Mouse (Mus musculus) ES-Bruce4 (cell line): ENCODE results near the gene Prss32. TPM values are rescaled to one million over a fixed set of nuclear protein-coding genes. Genes with fewer than 3 reads are reported as not detected.
"Not testable (repeated sequence)": the region's sequence is repeated elsewhere in the genome, so short reads cannot be mapped to it uniquely, and the experiment has no call there.

ENCODE experiments used
- H3K27ac ChIP-seq: 2 replicates; pipeline ENCODE4 v1.5.1; 2012; ENCODE audit warnings: low read length, inconsistent platforms; ENCODE audit not compliant: insufficient read depth
- H3K27me3 ChIP-seq: 2 replicates; pipeline ENCODE4 v1.6.1; 2012; ENCODE audit warnings: mild to moderate bottlenecking, low read length, inconsistent platforms; ENCODE audit not compliant: control insufficient read depth, poor library complexity, insufficient read depth, severe bottlenecking
- H3K36me3 ChIP-seq: 2 replicates; pipeline ENCODE4 v1.6.1; 2012; ENCODE audit warnings: inconsistent platforms, mild to moderate bottlenecking, low read length, moderate library complexity; ENCODE audit not compliant: control insufficient read depth, poor library complexity, insufficient read depth, severe bottlenecking
- H3K4me1 ChIP-seq: one replicate; pipeline ENCODE4 v1.8.1; 2011; ENCODE audit warnings: low read length; ENCODE audit not compliant: control insufficient read depth, insufficient read depth
- H3K4me3 ChIP-seq: 2 replicates; pipeline ENCODE4 v1.5.1; 2011; ENCODE audit warnings: low read depth, mild to moderate bottlenecking, low read length
- H3K9ac ChIP-seq: 2 replicates; pipeline ENCODE4 v1.6.1; 2012; ENCODE audit warnings: low read depth, mild to moderate bottlenecking, inconsistent platforms; ENCODE audit not compliant: poor library complexity, severe bottlenecking
- H3K9me3 ChIP-seq: replicated peaks from 2 replicates; pipeline ENCODE4 v1.6.1; 2012; ENCODE audit warnings: mild to moderate bottlenecking, low read length, inconsistent platforms; ENCODE audit not compliant: control insufficient read depth, poor library complexity, insufficient read depth, severe bottlenecking
- CTCF ChIP-seq: IDR thresholded peaks from one replicate; pipeline ENCODE4 v1.8.1; 2011; ENCODE audit warnings: low read depth, low read length
- EP300 ChIP-seq: IDR thresholded peaks from 2 replicates; pipeline ENCODE4 v1.6.1; 2011; ENCODE audit warnings: low read depth, low read length; ENCODE audit not compliant: insufficient read depth
- POLR2A ChIP-seq: IDR thresholded peaks from one replicate; pipeline ENCODE4 v1.8.1; 2011; ENCODE audit warnings: low read length; ENCODE audit not compliant: insufficient read depth
- polyA plus RNA-seq: library from polyadenylated mRNA; stranded (reverse); fragments of >200 nt; gene quantifications from 2 replicates; pipeline ENCODE4 v1.2.4, GENCODE M21; 2011; ENCODE audit warnings: low read depth; ENCODE audit not compliant: missing spikeins, insufficient read depth, insufficient read length

Gene Prss32
- polyA plus RNA-seq, 1 experiment, result not detected

DNA sequence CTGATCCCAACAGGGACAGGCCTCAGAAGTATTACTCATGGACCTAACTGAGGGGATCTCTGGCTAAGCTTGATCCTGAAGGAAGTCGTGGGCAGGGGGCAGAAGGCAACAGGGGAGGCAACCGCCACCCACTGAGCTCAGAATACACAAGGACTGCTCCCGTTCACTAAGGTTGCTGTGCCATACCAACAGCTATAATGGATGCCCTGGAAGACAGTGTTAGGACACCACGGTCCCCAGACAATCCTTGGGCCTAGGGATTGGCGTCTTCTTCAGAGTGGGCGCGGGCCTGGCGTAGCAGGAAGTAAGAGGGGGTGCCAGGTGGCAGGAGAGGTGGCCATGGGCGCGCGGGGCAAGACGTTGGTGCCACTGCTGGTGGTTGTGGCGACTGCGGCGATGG is 24.1 kb downstream of the Prss32 start, which contains the start of gene Prss21:
TSS of gene Prss21 (plus strand) at position 301 of the 400 bp plus-strand sequence.
- H3K4me3 ChIP-seq, result no peak within 1 kb of the TSS
- TF ChIP-seq POLR2A (no peak), CTCF (no peak), EP300 (no peak)
- no peaks in the 10 kb centered on the region for H3K27me3 ChIP-seq
- no peaks in the 10 kb centered on the region for H3K4me1 ChIP-seq
- H3K27ac ChIP-seq, result no peak within 1 kb of the TSS
- no peak within 1 kb of the TSS for H3K9ac ChIP-seq
- H3K36me3 ChIP-seq, result no peaks in the 10 kb centered on the region
- no peaks in the 10 kb centered on the region for H3K9me3 ChIP-seq

DNA sequence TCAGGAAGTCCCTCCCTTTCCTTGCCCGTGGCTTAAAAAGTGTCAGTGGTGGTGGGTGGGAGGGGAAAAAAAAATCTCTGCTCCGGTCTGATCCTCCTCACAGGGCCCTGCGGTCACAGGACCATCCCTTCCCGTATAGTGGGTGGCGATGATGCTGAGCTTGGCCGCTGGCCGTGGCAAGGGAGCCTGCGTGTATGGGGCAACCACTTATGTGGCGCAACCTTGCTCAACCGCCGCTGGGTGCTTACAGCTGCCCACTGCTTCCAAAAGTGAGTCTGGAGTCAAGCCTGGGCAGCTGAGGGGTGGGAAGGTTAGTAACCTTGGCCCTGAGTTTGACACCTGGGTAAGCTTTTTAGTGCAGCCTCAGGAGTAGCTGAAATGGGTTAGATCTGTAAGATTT is 24.9 kb downstream of the Prss32 start:
- Histone ChIP-seq H3K27me3 (no peaks in the 10 kb centered on the region), H3K36me3 (no peaks in the 10 kb centered on the region), H3K9ac (no peak overlapping the region), H3K4me3 (no peak overlapping the region), H3K27ac (no peak overlapping the region), H3K4me1 (no peaks in the 10 kb centered on the region), H3K9me3 (no peaks in the 10 kb centered on the region)
- TF ChIP-seq CTCF, result no peak
- no peak for TF ChIP-seq POLR2A
- no peak for TF ChIP-seq EP300

DNA sequence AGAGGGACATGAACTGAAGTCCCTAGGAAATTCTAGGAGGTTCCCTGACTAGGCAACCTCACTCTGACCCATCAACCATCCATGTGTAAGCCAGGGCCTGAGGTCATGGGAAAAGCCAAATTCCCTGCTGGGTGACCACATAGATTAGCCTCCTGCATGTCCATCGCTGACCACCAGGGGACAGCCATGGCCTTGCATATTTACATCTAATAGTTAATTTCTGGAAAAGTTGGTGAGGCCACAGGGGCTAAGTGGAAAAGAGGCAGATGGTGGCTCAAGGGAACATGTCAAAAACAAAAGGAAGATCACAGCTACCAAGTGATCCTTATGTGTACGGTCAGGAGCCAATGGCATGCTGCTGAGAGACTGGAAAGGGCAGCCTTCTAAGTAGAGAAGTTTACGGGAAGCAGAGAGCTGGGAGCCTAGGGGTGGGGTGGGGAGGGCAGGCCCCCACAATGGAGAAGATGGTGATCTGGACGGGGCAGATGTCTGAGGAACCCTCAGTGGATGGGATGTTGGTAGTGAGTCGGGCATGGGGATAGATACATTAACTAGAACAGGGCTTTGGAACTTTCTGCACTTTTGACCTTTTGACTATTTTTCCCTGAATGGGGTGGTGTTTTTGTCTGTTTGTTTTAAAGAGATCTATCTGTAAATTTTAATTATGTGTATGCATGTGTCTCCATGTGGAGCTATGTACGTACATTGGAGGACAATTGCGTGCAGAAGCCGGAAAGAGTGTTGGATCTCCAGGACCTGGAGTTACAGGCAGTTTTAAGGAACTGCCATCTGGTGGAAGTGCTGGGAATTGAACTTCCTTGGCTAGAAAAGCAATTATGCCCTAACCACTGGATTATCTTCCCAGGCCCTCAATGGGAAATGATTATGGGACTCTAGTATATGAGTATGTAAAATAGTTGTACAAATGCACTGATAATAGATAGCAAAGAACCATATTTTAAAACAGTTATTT is 30.5 kb downstream of the Prss32 start:
- H3K9me3 ChIP-seq, result no peaks in the 10 kb centered on the region
- TF ChIP-seq POLR2A (no peak), CTCF (peak; percentile 48)
- no peaks in the 10 kb centered on the region for H3K36me3 ChIP-seq

DNA sequence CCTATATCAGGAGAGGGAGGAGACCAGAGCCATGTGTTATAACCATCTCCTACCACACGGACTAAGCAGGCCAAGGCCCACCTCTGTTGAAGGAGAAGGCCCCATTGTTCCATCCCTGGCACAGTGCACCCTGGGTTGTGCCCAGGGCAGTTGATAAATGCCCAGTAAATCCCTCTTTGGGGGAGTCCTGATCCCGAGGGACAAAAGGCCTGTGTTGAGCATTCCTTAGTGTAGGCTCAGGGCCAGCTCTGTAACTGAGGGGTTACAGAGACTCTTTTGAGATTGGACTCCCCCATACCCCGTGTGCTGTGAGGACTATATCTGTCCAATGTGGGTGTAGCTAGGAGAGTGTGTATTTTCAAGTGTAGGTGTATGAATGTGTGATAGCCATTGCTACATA is 33.1 kb downstream of the Prss32 start:
- Histone ChIP-seq H3K27me3 (no peaks in the 10 kb centered on the region), H3K27ac (no peak overlapping the region), H3K4me1 (no peaks in the 10 kb centered on the region), H3K9ac (no peak overlapping the region), H3K36me3 (no peaks in the 10 kb centered on the region), H3K4me3 (no peak overlapping the region), H3K9me3 (no peaks in the 10 kb centered on the region)
- TF ChIP-seq CTCF, result no peak

More for the DNA sequence above, 30.5 kb downstream of the Prss32 start:
- Histone ChIP-seq H3K4me3 (no peak overlapping the region), H3K9ac (no peak overlapping the region), H3K27ac (no peak overlapping the region), H3K27me3 (no peaks in the 10 kb centered on the region), H3K4me1 (no peaks in the 10 kb centered on the region)

GRCm38 (mm10) chr17:23877166-23877565 is 33.5 kb downstream of the Prss32 start:
- H3K4me1 ChIP-seq, result no peaks in the 10 kb centered on the region
- no peak for TF ChIP-seq EP300
- no peak for TF ChIP-seq POLR2A
- TF ChIP-seq CTCF, result no peak

DNA sequence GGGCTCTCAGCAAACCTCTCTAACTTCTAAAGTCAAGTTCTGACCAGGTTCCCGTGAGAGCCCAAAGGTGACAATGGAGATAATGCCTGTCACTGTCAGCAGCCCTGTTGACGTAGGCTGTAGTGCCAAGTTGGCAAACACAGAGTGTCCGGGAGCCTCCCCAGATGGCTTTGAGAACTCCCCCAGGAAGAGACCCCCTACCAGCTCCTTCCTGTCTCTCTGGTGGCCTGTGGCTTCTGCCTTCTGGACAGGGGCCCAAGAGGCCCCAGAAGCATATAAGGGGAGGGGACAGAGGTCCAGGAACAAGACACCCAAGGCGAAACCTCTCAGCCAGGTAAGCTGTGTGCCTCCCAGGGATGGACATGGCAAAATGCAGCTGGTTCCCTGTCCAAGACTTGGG is 36.9 kb downstream of the Prss32 start, which contains the start of the genes Dcpp1 and Dcpp2:
TSS of gene Dcpp1 (plus strand) at position 301 of the 400 bp plus-strand sequence.
TSS of gene Dcpp2 (plus strand) at position 305 of the 400 bp plus-strand sequence.
- H3K27me3 ChIP-seq, H3K27ac ChIP-seq, H3K4me1 ChIP-seq, H3K36me3 ChIP-seq, H3K9ac ChIP-seq, H3K4me3 ChIP-seq, H3K9me3 ChIP-seq: not testable (repeated sequence)

More at GRCm38 (mm10) chr17:23877166-23877565, 33.5 kb downstream of the Prss32 start:
- Histone ChIP-seq H3K9ac (no peak overlapping the region), H3K27ac (no peak overlapping the region), H3K36me3 (no peaks in the 10 kb centered on the region), H3K4me3 (no peak overlapping the region), H3K27me3 (no peaks in the 10 kb centered on the region), H3K9me3 (no peaks in the 10 kb centered on the region)

Other genes starting within 250 kb of the Prss32 start
- gene Zfp13, start 244.4 kb upstream of the Prss32 start, polyA plus RNA-seq, result 25.1 and 27.7 TPM in 2 replicates
- 51.8 and 58.5 TPM in 2 replicates for gene Zscan10, start 243.0 kb upstream of the Prss32 start, polyA plus RNA-seq
- gene Mmp25, start 198.6 kb upstream of the Prss32 start, polyA plus RNA-seq, result 10.9 and 12.6 TPM in 2 replicates
- gene Bicdl2, start 183.3 kb upstream of the Prss32 start, polyA plus RNA-seq, result 2.9 and 3.2 TPM in 2 replicates
- 145 and 149 TPM in 2 replicates for gene Hcfc1r1, start 170.3 kb upstream of the Prss32 start, polyA plus RNA-seq
- 57.3 and 63.1 TPM in 2 replicates for gene Thoc6, start 170.0 kb upstream of the Prss32 start, polyA plus RNA-seq
- 51.7 and 61.7 TPM in 2 replicates for gene Tnfrsf12a, start 166.4 kb upstream of the Prss32 start, polyA plus RNA-seq
- gene Cldn6, start 164.6 kb upstream of the Prss32 start, polyA plus RNA-seq, result 300 and 333 TPM in 2 replicates
- gene Cldn9, start 159.8 kb upstream of the Prss32 start, polyA plus RNA-seq, result 1.7 and 2.9 TPM in 2 replicates
- gene 1520401A03Rik, start 121.1 kb upstream of the Prss32 start, polyA plus RNA-seq, result 3.6 and 4.1 TPM in 2 replicates
- 26.5 and 27.7 TPM in 2 replicates for gene Pkmyt1, start 117.5 kb upstream of the Prss32 start, polyA plus RNA-seq
- 2.4 and 2.7 TPM in 2 replicates for gene Paqr4, start 103.0 kb upstream of the Prss32 start, polyA plus RNA-seq
- gene Kremen2, start 98.0 kb upstream of the Prss32 start, polyA plus RNA-seq, result 0.57 and 1.4 TPM in 2 replicates
- 32.9 and 34.2 TPM in 2 replicates for gene Flywch1, start 72.3 kb upstream of the Prss32 start, polyA plus RNA-seq
- gene Flywch2, start 57.8 kb upstream of the Prss32 start, polyA plus RNA-seq, result 10.7 and 13.1 TPM in 2 replicates
- gene Srrm2, start 53.3 kb upstream of the Prss32 start, polyA plus RNA-seq, result 552 and 560 TPM in 2 replicates
- 398 and 458 TPM in 2 replicates for gene Elob, start 14.7 kb upstream of the Prss32 start, polyA plus RNA-seq
- gene Prss33, start 7.8 kb upstream of the Prss32 start, polyA plus RNA-seq, result 1.6 and 2.0 TPM in 2 replicates
- 16.0 and 19.3 TPM in 2 replicates for gene Prss41, start 317 bp downstream of the Prss32 start, polyA plus RNA-seq
- gene Prss21, start 24.2 kb downstream of the Prss32 start, polyA plus RNA-seq, result not detected in 2 replicates
- gene Dcpp1, start 37.0 kb downstream of the Prss32 start, polyA plus RNA-seq, result not detected in 2 replicates
- gene Dcpp2, start 37.0 kb downstream of the Prss32 start, polyA plus RNA-seq, result not detected in 2 replicates
- not detected in 2 replicates for gene Dcpp3, start 73.6 kb downstream of the Prss32 start, polyA plus RNA-seq
- not detected in 2 replicates for gene Sbp, start 97.8 kb downstream of the Prss32 start, polyA plus RNA-seq
- not detected in 2 replicates for gene Sbpl, start 111.4 kb downstream of the Prss32 start, polyA plus RNA-seq
- not detected in 2 replicates for gene Prss30, start 136.7 kb downstream of the Prss32 start, polyA plus RNA-seq
- 0.45 TPM in 1 of 2 replicates, not detected in the other for gene Prss22, start 154.2 kb downstream of the Prss32 start, polyA plus RNA-seq
- not detected in 2 replicates for gene Prss27, start 194.3 kb downstream of the Prss32 start, polyA plus RNA-seq
- gene Kctd5, start 229.6 kb downstream of the Prss32 start, polyA plus RNA-seq, result 66.4 and 68.4 TPM in 2 replicates